Mouse (Mus musculus): ENCODE results near the gene Fndc3b.
"Not testable (repeated sequence)": the region's sequence is repeated elsewhere in the genome, so short reads cannot be mapped to it uniquely, and the experiment has no call there.

Gene Fndc3b

DNA sequence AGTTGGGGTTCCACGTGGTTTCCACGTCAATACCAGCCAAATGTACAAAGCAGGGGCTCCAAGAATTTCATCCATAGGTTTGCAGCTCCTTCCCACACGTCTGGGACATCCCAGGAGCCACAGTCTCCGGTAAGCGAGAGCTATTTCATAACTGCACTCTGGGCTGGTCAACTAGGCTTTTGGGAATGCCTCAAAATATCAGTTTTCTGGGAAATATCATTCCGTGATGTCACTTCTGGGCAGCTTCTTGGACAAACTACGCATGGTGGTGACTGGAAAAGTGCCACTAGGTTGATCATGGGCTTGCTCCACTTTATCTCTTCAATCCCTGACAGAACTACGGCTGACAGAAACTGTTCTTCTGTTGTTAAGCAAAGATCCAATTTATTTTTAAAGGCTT, 217.0 kb downstream of the Fndc3b start:
- DNase-seq, result no peak

DNA sequence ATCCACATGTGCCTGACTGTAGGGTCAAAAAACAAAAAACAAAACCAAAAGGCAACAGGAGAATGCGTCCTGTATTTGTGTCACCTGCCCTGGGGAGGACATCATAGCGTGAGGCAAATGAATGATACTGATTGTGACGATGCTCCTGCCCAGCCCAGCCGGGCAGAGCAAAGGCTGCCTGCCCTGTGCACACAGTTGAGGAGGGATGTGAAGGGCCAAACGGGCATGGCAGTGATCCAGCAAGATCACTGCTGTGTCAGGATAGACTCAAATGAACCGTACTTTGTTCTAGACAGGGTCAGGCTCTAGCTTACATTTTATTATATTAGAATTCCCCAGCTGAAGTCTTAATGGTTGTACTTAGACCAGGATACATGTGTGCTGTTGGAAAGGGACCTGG, 219.3 kb downstream of the Fndc3b start:
- peak; percentile 43 to 65 for DNase-seq

DNA sequence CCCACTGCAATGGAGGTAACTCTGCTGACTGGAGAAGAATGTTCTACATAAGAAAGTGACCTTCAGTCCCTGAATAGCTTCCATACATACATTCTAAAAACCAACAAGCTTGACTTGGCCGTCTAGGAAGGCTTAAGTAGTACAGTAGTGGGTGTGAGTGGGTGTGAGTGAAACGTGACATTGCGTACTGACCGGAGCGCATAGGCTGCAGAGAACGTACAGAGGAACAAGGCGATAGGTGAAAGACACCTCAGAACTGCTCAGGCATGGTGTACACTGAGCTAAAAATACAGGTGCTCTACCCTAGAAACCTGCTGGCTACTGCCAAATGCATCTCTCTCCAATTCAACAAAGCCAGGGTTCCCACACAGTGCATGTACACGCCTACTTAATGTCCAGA, 219.7 kb downstream of the Fndc3b start:
- DNase-seq, result no peak

DNA sequence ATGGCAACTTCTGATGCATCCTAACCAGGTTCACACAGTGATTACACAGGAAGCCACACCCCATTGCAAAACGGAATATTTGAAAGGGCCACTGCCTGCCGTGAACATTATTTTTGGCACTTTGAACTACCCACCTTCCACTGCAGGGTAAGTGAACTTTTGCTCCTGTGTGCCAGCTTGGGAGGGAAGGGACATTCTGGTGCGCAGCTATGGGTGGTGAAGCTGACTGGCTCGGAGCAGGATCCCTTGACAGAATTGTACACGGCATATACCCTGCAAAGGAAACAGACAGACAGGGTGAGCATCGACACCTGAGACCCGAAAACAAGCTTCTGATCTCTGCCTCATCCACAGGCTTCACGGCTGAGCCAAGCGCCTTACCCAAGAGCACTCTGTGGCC, 220.2 kb downstream of the Fndc3b start:
- DNase-seq, result no peak

DNA sequence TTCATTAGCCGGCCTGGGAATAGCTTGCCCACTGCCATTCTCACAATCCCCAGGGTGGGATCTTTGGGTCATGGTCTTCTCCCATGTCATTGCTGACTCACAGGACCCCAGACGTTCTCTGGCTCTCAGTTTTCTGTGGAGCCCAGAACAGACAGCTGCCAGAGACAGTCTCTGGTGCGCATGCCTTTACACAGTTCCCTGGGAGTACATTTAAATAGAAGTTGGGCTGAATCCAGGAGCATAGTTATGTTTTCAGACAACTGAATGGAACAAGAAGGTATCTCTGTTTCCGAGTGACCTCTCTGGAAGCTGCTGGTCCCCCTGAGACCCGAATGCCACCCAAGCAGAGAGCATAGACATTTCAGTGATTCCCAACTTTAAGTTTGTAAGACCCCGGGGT, 221.6 kb downstream of the Fndc3b start:
- no peak for DNase-seq

DNA sequence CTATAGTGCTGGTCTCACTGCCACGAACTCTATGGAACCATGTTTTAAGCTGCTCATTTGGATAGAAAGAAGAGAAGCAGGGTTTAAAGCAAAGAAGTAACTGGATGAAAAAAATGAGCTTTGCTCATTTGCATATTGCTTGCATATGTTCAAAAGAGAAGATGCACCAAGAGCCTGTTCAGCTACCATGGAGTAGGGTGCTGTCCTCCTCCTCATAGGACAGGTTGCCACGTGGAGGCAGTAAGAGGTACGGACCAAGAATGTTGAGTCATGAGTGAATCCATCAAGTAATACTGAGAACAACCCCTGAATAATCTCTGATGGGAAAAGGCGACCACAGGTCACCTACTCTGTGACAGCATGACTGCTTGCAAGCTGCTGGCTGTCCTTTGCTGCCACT, 226.0 kb downstream of the Fndc3b start:
- DNase-seq, result no peak

DNA sequence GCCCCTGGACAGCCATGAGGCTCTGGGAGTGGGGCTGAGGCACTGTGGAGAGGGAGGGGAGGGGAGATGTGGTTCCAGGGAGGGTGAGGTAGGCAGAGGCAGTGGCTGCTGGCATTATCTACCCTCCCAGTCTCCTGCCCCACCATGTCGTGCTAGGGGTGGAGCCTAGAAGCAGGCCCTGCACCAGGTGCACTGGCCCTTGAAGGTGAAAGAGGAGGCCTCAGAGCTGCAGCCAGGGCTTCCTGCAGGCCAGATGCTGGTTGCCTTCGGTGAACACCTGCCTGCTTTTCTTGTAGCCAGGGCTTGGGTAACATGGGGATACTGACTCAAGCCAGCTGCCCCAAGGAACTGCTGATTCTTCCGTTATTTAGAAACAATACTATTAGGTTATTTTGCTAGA, 226.4 kb downstream of the Fndc3b start:
- DNase-seq, result peak; percentile 17 to 37

DNA sequence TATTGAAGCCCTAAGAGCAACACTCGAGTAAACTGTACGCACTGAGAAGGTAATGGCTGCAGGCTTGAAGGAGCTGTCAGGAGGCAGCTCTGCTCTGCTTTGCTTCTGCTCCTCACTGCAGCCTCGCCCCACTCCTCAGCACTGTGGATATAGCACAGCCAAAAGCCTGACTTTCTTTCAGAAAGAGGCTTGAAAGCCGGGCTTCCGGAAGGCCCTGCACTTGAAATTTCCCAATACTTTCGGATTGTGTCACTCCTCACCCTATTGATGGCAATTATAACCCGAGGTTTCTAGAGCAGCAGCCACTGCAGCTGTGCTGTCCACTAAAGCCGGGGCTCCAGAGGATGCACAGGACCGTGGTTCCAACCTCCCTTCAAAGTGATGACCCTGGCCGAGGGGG, 227.3 kb downstream of the Fndc3b start:
- no peak for DNase-seq

DNA sequence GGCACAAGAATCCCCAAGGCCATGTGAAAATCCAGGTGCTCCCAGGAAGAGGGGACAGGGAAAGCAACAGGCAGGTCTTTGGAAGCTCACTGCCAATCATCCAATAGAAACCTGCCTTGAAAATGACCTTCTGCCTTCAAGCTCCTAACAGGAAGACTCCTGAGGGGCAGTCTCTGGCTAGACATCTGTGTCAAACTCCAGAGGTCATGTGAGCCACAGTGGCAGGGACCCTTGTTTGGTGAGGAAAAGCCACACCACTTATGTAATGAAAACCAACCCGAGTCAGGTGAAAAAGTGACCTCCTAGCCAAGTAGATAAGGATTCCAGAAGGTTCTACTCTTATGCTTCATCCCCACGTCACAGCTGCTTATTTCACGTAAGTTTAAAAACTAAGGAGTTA, 227.8 kb downstream of the Fndc3b start:
- DNase-seq, result no peak

DNA sequence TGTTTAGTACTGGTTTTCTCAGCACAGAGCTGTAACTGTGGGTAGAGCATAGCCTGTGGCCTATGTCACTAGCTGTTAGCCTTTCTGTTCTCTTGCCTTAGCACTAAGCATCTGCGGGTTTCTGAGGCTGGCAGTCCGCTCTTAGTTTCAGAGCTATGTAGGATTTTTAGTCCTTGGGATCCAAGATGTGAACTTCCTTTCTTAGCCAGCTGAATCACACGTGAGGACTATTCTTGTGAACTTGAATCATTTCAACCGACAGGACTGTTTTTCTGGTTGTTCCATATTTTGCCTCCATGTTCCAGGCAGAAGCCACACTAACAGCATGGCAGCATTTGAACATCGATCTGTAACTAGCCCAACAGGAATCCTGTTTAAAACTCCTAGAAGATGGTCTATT, 229.4 kb downstream of the Fndc3b start:
- no peak for DNase-seq

DNA sequence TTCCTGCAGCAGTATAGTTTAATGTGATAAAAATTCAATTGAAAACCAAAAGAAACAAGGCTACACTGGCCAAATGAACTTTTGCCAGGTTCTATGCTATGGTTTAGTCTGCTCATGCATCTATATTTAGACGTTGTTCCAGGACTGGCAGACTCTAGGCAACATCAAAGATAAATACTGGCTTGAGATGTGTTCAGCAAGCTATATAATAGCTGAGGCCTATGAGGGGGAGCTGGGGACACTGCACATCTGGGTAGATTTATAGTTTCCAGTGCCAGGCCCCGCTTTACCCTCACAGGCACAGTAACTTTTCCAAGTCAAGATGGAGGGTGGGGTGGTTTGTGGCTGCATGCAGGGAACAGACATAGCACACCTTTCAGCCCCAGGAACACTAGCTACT, 231.7 kb downstream of the Fndc3b start:
- no peak for DNase-seq

DNA sequence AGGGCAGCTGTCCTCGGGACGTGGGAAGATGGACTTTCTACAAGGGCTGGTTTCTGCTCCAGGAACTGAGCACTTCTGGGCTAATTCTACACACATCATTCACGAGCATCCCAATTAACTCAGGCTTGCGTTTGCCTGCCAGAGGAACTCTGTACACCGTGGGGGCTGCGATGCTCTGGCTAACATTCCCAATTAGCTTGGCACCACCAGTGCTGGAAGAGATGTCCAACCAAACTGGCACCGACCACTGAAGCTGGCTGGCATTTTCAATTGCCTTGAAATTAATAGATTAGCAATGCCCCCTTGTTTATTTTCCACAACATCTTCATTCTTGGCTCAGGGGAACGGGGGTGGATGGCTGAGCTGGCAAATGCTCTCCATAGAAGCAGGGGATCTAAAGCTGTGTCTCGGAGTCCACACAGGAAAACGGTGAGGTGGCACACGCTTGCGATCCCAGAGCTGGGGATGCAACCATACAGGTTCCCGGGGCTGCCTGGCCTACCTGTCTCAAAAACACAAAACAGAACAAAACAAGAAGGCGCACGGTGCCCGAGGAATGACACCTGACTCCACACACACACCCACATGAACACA, 232.4 kb downstream of the Fndc3b start:
- DNase-seq, result no peak

DNA sequence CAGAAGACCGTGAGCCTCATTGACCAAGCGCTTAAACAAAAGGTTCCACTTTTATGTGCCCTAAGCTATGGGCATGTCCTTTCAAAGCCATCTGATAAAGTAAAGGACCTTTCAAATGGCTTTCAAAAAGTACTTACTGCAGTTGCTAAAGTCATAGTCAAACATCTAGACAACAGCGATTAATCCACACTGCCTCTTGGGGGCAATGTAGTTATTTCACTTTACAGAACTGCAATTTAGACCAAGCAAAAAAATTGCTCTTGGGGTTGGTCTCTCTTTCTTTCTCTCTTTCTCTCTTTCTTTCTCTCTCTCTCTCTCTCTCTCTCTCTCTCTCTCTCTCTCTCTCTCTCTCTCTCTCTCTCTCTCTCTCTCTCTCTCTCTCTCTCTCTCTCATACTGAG, 233.4 kb downstream of the Fndc3b start:
- DNase-seq, result not testable (repeated sequence)

DNA sequence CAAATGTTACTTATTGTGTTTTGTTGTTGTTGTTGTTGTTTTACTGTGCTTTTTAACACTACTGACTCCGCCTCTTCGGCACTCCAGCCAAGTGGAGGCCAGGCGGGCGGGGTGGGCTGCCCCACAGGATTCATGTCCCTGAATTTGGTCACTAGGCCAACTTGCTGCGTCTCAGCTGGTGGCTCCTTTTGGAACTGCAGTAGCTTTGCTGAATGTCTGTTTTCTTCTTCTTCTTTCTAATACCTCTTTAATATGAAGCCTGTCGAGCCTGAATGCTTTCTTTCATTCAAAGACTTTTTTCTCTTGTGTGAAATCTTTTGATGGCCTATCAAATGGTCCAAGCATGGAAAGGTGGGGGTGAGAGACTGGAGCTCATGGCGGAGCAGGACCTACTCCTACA, 235.2 kb downstream of the Fndc3b start:
- DNase-seq, result no peak

DNA sequence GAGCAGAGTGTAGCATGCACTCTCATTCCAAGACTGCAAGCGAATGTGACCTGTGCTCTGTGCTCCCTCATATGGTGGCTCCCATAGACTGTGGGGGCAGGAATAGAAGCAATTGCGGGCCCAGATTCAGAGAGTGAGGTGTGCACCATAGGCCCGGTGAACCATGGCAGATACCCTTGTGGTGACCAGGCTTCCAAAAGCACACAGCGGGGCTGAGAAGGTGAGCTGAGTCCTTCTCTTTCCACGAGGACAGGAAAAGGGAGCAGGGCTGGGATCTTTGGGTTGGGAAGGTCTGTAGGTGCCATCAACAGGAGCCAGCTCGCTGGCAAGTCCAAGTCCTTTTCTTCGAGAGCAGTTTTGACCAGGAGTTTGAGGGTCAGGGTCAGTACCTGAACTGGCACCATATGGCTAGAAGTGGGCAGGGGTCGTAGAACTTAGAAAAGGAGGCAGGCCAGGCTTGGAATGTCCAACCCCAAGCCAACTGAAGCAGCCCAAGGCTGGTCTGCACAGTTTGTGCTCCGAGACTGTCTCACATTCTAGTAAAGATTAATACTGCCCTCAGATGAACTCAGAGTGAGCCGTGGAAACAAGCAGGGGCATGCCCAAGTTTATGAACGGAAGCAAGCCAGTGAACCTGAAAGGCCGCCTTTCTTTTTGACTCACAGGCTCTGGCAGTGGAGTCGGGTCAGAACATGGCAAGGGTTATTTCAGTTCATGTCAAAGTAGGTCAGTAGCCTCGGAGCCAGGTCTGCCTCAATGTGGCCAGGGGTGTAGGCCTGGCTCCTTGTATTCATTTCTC, 237.1 kb downstream of the Fndc3b start:
- peak; percentile 41 to 65 for DNase-seq

DNA sequence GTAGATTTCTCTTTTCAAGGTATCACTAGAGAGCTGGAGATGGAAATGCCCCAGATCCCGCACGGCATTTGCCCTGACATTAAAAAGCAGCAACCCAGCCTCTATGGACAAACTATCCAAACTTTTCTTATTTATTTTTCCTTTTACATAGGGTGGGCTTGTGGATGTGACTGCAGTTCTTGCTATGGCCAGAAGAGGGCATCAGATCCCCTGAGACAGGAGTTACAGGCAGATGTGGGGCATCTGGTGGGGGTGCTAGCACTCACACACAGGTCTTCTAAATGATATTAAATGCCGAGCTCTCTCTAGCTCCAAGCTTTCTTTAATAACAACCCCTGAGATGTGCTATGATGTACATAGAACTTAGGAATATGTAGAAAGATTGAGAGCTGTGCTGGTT, 238.3 kb downstream of the Fndc3b start:
- no peak for DNase-seq

DNA sequence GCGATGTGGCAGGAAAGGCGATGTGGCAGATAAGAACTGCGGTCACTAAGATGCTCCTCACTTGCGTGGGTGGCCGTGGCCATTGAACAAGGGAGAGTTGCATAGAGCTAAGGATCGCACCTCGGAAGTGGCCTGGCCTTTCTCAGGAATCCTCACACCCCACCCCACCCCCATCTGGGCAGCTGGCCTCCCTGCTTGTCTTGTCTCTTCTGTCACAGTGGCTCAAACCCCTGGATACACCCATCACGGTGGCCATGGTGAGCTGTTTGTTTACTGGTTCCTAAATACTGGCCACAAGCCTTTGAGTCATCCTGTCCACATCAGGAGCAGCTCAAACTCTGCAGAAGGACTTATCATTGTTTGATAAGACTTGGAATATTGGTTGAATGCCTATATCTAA, 240.3 kb downstream of the Fndc3b start:
- no peak for DNase-seq

DNA sequence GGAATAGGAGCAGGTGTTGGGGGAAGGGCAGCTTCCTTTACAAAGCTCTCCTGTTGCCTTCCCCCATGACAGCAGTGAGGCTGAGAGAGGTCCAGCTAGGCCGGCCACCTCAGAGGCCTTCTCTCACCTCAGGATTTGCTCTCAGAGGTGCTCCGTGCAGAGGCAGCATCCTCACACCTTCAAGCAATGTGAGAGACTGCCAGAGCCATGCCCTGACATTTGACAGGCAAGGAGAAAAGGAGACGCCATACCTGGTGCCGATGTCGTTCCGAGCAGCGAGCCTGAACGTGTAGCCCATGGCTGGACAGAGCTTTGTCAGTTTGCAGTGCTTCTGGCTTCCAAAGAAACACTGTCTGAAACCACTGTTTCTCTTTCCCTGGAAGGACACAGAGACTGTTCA, 241.1 kb downstream of the Fndc3b start:
- no peak for DNase-seq

DNA sequence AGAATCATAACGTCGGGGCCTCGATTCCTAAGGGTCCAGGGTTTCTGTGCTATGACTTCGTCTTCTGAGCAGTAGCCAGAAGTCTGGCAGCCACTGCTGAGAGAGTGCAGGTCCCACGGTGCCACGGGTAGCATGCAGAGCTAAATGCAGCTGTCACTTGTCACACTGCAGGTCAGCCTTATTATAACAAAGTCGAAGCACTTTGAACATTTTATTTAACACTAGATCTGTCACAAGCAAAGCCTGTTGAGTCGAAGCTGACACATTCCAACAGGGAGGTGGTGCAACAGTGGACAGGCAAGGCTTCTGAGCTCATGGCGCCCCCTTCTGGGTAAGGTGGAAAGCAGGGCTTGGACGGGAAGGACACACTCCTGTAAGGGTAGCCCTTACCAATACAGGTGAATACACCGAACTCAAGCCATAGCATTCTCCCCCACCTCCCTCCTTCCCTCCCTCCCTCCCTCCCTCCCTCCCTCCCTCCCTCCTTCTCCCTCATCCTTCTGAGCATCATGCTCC, 243.5 kb downstream of the Fndc3b start:
- peak; percentile 58 to 64 for DNase-seq

DNA sequence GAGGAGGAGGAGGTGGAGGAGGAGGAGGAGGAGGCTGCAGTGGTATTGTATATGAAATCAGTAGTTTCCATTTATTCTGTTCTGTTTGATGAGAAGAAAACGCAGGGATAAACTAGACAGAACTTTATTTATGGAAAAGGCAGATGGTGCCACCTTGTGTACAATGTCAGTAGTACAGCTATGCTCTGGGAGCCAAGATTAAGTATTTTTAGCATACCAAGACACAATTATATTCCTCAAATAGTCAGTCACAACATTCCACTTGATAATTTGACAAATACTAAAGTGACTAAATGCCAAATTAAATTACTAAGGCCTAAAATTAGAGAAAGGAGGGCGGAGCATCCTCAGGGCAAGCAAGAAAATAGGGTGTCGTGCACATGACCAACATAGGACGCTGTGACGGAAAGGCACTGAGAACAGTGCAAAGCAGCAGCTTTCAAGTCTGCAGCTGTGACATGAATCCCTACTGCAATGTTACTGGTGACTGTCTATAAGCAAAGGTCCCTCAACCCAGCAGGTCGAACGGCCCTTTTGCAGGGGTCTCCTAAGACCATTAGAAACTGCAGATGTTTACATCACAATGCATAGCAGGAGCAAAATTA, 244.7 kb downstream of the Fndc3b start:
- peak; percentile 51 to 60 for DNase-seq

DNA sequence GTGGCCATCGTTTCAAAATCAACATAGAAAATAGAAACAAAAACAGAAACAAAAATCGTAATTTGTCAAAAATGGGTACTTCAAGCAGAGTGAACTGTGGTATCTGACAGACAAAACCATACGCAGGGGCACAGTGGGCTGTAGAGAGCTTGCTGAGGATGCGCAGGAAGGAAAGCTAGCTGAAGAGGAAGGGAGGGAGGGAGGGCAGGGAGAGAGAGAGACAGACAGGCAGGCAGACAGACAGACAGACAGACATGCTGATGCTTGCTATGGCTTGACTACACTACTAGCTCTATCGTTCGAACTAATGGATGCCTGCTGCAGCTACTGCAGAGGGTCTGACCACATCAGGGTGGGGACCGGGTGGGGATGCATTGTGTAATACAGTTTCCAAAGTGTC, 247.7 kb downstream of the Fndc3b start:
- DNase-seq, result no peak

DNA sequence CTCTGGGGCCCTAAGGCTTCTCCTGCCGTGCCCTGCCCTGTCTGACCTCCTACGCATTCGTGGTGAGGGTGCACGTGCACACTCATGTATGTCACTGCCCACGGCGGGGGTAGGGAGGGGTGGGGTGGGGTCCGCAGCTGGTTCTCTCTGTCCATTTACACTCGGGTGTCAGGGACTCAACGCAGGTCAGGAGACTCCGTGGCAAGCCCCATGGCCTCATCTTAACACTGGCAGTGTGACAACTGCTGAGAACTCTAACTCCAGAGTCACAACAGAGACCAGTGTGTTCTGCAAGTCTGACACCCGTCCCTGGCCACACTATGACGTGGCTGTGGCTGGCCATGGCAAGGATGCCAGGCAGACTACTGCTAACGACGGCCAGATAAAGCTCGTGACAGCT, 248.2 kb downstream of the Fndc3b start:
- no peak for DNase-seq

DNA sequence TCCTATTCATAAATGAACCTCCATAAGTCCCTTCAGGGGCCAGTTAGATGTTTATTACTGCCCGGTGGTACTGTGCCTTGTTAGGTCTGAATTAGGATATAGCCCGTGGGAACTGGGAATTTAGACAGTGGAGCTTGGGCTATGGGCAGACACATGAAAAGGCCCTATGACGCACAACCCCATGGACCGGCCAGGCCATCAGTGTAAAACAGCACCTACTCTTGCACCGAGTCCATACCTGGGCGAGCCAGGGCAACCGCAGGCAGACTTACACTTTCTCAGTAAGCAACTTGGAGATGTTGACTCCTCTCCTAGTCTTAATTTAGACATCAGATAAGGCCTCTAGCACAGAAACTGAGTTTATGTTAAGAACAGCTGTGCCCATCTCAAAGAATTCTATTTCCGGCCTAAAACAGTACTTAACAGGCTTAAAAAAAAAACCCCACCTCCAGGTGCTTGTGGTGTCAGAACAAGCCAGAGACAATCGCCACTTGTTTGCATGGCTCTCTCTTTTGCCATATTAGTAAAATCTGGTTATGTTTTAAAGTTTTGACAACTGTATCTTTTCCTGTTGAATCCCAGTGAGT, 248.7 kb downstream of the Fndc3b start:
- DNase-seq, result no peak

DNA sequence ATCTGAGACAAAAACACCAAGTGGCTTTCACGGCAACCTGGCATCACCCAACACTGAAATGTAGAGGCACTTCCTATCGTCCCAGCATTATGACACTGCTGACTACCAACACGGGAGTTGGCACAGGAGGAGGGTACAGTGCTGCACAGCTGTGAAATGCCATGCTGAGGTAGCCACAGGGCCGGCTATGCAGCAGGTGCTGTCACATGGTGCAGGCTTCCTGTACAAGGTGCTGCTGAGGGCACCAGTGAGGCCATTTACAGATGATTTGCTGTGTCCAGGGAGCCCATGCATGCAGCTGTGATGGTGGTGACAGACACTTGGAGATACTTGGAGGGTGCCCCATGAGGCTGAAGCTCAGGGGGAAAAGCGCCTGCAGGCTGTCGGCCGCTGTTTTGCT, 249.2 kb downstream of the Fndc3b start:
- no peak for DNase-seq

Data from kidney, postnatal 4 days (tissue).